Mouse (Mus musculus) embryonic stem cell, embryonic (primary cell): ENCODE measurements around the gene Hmgcs1.
"Not testable (repeated sequence)": the region's sequence is repeated elsewhere in the genome, so short reads cannot be mapped to it uniquely, and the experiment has no call there.

Source experiments
- CTCF ChIA-PET, 4 experiments: fragments of 300-600 bp in 2 of 4; fragments of 350-600 bp in 2 of 4; sonication (Branson Sonifier 250); formaldehyde crosslinking; loops; one replicate each; lab custom pipeline; 2022; ENCODE audit warnings: inconsistent platforms in 2 of 4; lab: Charles Lee
- POLR2A ChIA-PET, 4 experiments: fragments of 300-600 bp in 2 of 4; fragments of 350-600 bp in 2 of 4; sonication (Branson Sonifier 250); formaldehyde crosslinking; loops; one replicate each; lab custom pipeline; 2022; ENCODE audit warnings: antibody characterized with exemption in 4 of 4, inconsistent platforms in 1 of 4; lab: Charles Lee

Gene Hmgcs1

GRCm38 (mm10) chr13:119691958-119692357 is 1.8 kb downstream of the Hmgcs1 start:
- POLR2A ChIA-PET: interaction anchor here in 1 of 4 experiments (1.9 kb wide), 1 partner anchor 10 kb away, joined by 6 read pairs; no protein-coding TSS in a partner anchor
- CTCF ChIA-PET: not testable (repeated sequence)

- ChIA-PET POLR2A (interaction anchor here in 2 of 4 experiments (0.8 to 1.8 kb wide), 8 partner anchors 11 to 95 kb away, joined by 3 to 6 read pairs (median 3); partner anchors contain the start of gene Zfp131 (in 2 of the 2)), CTCF (no interaction called here)
These were observed 5.5 kb downstream of the Hmgcs1 start for GRCm38 (mm10) chr13:119695676-119696075.

- ChIA-PET CTCF (no interaction called here), POLR2A (interaction anchor here in 2 of 4 experiments (1.1 to 1.8 kb wide), 7 partner anchors 12 to 95 kb away, joined by 3 to 6 read pairs (median 3); partner anchors contain the start of gene Zfp131 (in 1 of the 2))
These were observed 6.3 kb downstream of the Hmgcs1 start for GRCm38 (mm10) chr13:119696496-119696895.

- CTCF ChIA-PET: no interaction called here
These were observed 8.3 kb downstream of the Hmgcs1 start for GRCm38 (mm10) chr13:119698436-119698835.

GRCm38 (mm10) chr13:119704280-119704679 is 14.1 kb downstream of the Hmgcs1 start:
- CTCF ChIA-PET: no interaction called here
- POLR2A ChIA-PET: interaction anchor here in 1 of 4 experiments (1.3 kb wide), 1 partner anchor 57 kb away, joined by 5 read pairs; no protein-coding TSS in a partner anchor

More at GRCm38 (mm10) chr13:119698436-119698835, 8.3 kb downstream of the Hmgcs1 start:
- POLR2A ChIA-PET: interaction anchor here in 3 of 4 experiments (0.5 to 3.4 kb wide), 9 partner anchors 8 to 91 kb away, joined by 3 to 27 read pairs (median 4); partner anchors contain the start of gene Hmgcs1 (in 1 of the 3)

GRCm38 (mm10) chr13:119706278-119706880 is 16.2 kb downstream of the Hmgcs1 start:
- ChIA-PET CTCF (interaction anchor here in 1 of 4 experiments (1.1 kb wide), 1 partner anchor 95 kb away, joined by 3 read pairs; no protein-coding TSS in a partner anchor), POLR2A (interaction anchor here in 2 of 4 experiments (1.3 to 1.7 kb wide), 4 partner anchors 9 to 56 kb away, joined by 3 to 7 read pairs (median 4); partner anchors contain the start of gene Hmgcs1 (in 1 of the 2))

GRCm38 (mm10) chr13:119706953-119707352 is 16.8 kb downstream of the Hmgcs1 start:
- CTCF ChIA-PET: interaction anchor here in 1 of 4 experiments (1.1 kb wide), 1 partner anchor 94 kb away, joined by 3 read pairs; no protein-coding TSS in a partner anchor
- POLR2A ChIA-PET: interaction anchor here in 3 of 4 experiments (0.6 to 1.7 kb wide), 4 partner anchors 9 to 55 kb away, joined by 3 to 7 read pairs (median 5); partner anchors contain the start of gene Hmgcs1 (in 1 of the 3)

- ChIA-PET POLR2A (interaction anchor here in 2 of 4 experiments (0.7 to 1.1 kb wide), 3 partner anchors 11 to 76 kb away, joined by 3 to 4 read pairs (median 4); no protein-coding TSS in a partner anchor), CTCF (no interaction called here)
These were observed 17.7 kb downstream of the Hmgcs1 start for GRCm38 (mm10) chr13:119707906-119708305.

- POLR2A ChIA-PET: interaction anchor here in 2 of 4 experiments (0.6 to 0.9 kb wide), 4 partner anchors 13 to 1735 kb away, joined by 3 read pairs; no protein-coding TSS in a partner anchor
- CTCF ChIA-PET: no interaction called here
These were observed 18.8 kb downstream of the Hmgcs1 start for GRCm38 (mm10) chr13:119708941-119709340.

- CTCF ChIA-PET: no interaction called here
- POLR2A ChIA-PET: interaction anchor here in 3 of 4 experiments (0.9 to 1.4 kb wide), 6 partner anchors 9 to 70 kb away, joined by 3 read pairs; partner anchors contain the start of gene Hmgcs1 (in 1 of the 3)
These were observed 19.4 kb downstream of the Hmgcs1 start for GRCm38 (mm10) chr13:119709388-119710267.

GRCm38 (mm10) chr13:119710268-119710610 is 20.1 kb downstream of the Hmgcs1 start:
- ChIA-PET CTCF (no interaction called here), POLR2A (interaction anchor here in 3 of 4 experiments (0.9 to 1.4 kb wide), 7 partner anchors 8 to 71 kb away, joined by 3 to 6 read pairs (median 3); partner anchors contain the start of gene Hmgcs1 (in 2 of the 3))

GRCm38 (mm10) chr13:119712463-119712862 is 22.3 kb downstream of the Hmgcs1 start:
- ChIA-PET POLR2A (interaction anchor here in 1 of 4 experiments (1.2 kb wide), 1 partner anchor 16 kb away, joined by 3 read pairs; no protein-coding TSS in a partner anchor), CTCF (no interaction called here)

GRCm38 (mm10) chr13:119713107-119713787 is 23.1 kb downstream of the Hmgcs1 start:
- ChIA-PET POLR2A (interaction anchor here in 2 of 4 experiments (1.2 to 1.8 kb wide), 3 partner anchors 10 to 17 kb away, joined by 3 to 5 read pairs (median 5); no protein-coding TSS in a partner anchor), CTCF (no interaction called here)

- ChIA-PET POLR2A (interaction anchor here in 1 of 4 experiments (1.2 to 1.8 kb wide), 2 partner anchors 11 to 16 kb away, joined by 5 read pairs; no protein-coding TSS in a partner anchor), CTCF (no interaction called here)
These were observed 23.6 kb downstream of the Hmgcs1 start for GRCm38 (mm10) chr13:119713821-119714220.

GRCm38 (mm10) chr13:119716105-119716504 is 25.9 kb downstream of the Hmgcs1 start:
- ChIA-PET POLR2A (no interaction called here), CTCF (no interaction called here)

GRCm38 (mm10) chr13:119722447-119722846 is 32.3 kb downstream of the Hmgcs1 start:
- POLR2A ChIA-PET: interaction anchor here in 1 of 4 experiments (0.5 to 1.2 kb wide), 2 partner anchors 23 to 47 kb away, joined by 4 to 6 read pairs; no protein-coding TSS in a partner anchor
- CTCF ChIA-PET: interaction anchor here in 1 of 4 experiments (1.4 kb wide), 1 partner anchor 79 kb away, joined by 3 read pairs; no protein-coding TSS in a partner anchor

GRCm38 (mm10) chr13:119723368-119723767 is 33.2 kb downstream of the Hmgcs1 start:
- ChIA-PET CTCF (interaction anchor here in 1 of 4 experiments (1.4 kb wide), 1 partner anchor 78 kb away, joined by 3 read pairs; no protein-coding TSS in a partner anchor), POLR2A (interaction anchor here in 1 of 4 experiments (0.6 to 2.1 kb wide), 3 partner anchors 20 to 95 kb away, joined by 3 to 6 read pairs (median 4); partner anchors contain the start of gene Hmgcs1)
